Mouse (Mus musculus) T-cell, adult 2 months (primary cell): Measurements from ENCODE around the gene Hist2h3c1.
"Not testable (repeated sequence)": the region's sequence is repeated elsewhere in the genome, so short reads cannot be mapped to it uniquely, and the experiment has no call there.

Source experiments
- DNase-seq: peaks from one replicate; pipeline ENCODE4 v3.0.0; 2022; ENCODE audit warnings: low spot score

Gene Hist2h3c1

DNA sequence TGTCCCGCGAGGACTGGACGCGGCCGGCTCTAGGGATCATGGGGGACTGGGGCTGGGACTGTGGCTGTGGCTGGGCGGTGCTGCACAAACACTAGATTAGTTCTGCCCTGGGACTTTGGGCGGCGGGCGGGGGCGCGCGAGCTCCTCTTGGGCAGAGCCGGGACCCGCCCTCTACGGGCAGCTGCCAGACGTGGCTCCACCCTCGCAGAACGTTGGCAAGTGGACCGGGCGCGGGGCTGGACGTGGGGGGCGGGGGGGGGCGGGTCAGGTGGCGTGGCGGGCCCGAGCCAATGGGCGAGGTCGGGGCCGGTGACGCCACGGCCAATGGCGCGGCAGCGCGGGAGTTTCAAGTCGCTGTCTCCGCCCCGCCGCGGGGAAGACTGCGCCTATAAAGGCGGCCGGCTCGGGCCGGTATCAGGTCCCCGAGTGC, at the start of gene Hist2h3c1:
Hist2h3c1 (plus strand) TSS at position 259 of the 430 bp plus-strand sequence.
- not testable (repeated sequence) for DNase-seq

DNA sequence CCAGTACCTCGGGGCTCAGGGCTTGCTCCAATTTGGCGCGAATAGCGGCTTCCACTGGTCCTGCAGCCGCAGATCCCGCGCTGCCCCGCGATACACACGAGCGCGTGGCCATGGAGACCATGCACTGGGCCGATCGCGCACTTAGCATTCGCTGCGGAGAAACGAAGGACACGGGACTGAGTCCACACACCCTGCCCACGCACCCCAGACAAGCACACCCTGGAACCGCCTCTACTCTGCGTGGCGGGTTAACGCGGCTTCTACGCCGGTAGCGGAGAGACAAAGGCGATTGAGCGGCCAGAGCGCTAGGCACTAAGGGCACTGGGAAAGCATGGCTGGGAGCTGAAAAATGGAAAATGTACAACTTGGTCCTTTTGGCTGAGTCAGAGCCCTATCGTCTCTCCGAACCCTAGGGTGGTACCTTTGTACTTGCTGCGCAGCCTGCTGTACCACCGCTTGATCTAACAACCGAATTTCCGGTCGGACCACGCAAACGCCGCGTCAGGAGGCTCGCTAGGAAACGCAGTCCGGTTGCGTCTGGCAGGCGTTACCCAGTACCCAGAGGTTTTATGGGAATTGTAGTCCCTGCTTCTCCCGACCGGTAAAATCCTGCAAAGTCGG, 49.2 kb upstream of the Hist2h3c1 start:
- DNase-seq, result peak; percentile 92

DNA sequence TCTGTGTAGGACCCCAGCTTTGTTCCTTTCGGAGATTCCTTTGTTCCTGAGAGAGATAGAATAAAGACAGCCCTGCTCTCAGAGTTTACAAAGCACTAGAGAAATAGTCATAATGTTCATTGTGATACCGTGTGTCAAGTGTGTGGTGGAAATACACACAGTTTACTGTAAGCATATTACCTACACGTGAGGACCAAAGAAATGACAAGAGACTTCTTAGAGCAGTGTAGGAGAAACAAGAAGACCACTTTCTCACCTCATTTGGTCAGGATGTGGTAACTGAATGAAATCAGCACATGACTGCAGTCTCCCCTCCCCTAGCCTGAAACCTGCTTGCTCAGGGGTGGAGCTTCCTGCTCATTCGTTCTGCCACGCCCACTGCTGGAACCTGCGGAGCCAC, 48.3 kb upstream of the Hist2h3c1 start:
- DNase-seq, result peak; percentile 85

DNA sequence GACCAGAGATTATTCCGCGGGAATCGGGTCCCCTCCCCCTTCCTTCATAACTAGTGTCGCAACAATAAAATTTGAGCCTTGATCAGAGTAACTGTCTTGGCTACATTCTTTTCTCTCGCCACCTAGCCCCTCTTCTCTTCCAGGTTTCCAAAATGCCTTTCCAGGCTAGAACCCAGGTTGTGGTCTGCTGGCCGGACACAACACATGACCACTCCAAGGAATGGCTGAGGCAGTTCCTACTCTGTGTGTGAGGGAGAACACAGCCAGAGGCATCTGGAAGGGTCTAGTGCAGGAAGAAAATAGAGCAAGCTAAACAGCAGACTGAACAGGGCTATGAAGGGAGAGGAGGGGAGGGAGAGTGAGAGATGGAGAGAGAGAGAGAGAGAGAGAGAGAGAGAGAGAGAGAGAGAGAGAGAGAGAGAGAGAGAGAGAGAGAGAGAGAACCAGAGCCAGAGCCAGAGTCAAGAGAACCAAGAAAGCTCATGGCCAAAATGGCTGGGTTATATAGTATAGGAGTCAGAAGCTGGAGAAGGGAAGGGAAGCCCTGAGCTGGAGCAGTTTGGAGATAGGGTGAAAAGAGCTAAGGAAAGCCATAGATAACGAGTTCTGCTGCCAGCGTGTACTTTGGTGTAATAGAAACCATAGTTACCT, 47.8 kb upstream of the Hist2h3c1 start:
- not testable (repeated sequence) for DNase-seq

DNA sequence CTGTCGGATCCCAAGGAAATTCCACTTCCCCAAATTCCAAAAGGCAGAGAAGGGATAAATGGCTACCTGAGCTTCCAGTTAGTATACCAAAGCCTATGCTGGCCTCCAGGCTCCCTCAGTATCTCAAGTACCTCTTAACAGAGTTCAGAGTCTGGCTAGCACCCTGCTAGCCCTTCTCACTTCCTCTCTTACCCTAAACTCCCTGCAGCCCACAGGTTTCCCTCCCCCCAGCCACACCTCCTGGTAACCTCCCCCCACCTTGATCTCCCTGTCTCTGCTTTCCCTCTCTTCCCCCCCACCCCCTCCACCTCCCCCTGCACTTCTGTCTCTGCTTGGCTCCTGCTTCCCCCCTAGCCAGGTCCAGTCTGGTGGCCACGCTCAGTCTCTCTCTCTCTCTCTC, 46.8 kb upstream of the Hist2h3c1 start:
- no peak for DNase-seq

DNA sequence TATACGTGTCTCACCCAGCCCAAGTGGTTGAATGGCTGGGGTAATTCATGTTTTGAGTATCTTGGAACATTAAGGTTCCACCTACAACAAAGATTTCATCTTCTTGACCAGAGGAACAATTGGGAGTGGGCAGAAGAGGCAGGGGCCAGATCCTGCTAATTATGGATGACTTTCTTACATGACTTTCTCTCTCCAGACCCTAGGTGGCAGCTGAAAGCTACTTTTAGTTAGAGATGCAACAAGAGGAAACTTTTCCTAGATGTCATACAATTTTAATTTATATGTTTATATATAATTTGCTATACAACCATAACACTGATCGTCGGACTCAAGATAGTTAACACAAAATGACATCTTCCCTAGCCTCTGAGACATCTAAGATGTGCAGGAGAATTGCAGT, 38.7 kb upstream of the Hist2h3c1 start:
- no peak for DNase-seq

DNA sequence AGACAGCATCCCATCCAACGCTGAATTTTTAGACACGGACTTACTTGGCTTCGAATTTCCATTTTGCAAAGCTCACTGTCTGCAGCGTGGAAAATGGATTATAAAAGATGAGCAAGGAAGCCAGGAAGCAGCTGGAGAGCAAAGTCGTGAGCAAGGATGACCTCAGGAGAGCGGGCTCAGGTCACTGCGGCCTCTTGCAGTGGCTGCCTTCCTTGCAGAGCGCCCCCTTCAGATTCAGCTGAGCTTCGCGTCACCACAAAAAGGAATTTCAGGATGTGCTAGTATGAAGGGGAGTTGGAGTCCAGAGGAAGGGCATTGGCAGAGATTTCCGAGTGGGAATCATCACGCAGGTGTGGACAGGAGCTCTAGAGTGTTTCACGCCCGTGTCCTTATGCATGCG, 37.2 kb upstream of the Hist2h3c1 start:
- no peak for DNase-seq

DNA sequence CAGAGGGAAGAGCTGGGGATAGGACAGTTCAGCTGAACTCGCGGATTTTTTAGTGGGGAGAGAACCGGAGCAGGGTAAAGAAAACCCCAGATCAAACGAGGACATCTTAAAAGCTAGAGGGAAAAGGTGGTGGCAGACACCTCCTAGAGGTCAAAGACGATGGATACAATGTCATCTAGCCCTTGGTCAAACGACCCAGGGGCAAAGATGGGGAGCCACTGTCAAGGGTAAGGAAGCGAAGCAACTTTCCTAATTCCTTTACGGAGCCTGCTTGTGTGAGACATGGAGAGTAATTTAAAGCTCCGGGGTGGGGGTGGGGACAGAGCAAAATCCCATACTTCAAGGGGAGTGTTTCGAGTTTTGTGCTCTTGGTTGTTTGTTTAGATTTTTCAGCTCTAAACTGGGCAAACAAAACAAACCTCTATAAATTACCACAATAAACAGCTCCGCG, 27.3 kb upstream of the Hist2h3c1 start:
- DNase-seq, result peak; percentile 54

DNA sequence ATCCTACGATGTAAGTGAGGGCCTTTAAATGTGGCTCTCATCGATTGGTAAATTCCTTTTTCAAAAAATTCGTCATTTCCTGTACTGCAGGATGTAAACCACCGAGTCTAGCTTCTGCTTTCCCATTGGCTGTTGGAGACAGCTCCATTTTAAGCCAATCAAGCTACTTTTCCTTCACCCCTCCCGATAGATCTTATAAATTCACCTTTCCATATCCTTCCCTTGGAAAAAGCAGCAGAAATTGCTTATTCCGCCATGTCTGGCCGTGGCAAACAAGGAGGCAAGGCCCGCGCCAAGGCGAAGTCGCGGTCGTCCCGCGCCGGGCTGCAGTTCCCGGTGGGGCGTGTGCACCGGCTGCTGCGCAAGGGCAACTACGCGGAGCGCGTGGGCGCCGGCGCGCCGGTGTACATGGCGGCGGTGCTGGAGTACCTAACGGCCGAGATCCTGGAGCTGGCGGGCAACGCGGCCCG, 26.8 kb upstream of the Hist2h3c1 start, which contains the start of the genes Bola1 and Hist2h2ab:
Bola1 (minus strand) TSS at position 49 of the 470 bp plus-strand sequence.
Hist2h2ab (plus strand) TSS at position 205 of the 470 bp plus-strand sequence.
- peak; percentile 80 for DNase-seq

DNA sequence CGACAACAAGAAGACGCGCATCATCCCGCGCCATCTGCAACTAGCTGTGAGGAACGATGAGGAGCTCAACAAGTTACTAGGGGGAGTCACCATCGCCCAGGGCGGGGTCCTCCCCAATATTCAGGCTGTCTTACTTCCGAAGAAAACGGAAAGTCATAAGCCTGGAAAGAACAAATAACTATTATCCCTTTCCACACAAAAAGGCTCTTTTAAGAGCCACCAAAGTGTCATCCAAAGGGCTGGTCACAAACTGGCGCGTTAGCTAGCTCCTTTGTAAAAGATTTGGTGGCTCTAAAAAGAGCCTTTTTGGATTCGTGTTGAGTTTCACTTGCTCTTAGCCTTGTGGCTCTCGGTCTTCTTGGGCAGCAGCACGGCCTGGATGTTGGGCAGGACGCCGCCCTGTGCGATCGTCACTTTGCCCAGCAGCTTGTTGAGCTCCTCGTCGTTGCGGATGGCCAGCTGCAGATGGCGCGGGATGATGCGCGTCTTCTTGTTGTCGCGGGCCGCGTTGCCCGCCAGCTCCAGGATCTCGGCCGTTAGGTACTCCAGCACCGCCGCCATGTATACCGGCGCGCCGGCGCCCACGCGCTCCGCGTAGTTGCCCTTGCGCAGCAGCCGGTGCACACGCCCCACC, 26.2 kb upstream of the Hist2h3c1 start:
- DNase-seq, result not testable (repeated sequence)

DNA sequence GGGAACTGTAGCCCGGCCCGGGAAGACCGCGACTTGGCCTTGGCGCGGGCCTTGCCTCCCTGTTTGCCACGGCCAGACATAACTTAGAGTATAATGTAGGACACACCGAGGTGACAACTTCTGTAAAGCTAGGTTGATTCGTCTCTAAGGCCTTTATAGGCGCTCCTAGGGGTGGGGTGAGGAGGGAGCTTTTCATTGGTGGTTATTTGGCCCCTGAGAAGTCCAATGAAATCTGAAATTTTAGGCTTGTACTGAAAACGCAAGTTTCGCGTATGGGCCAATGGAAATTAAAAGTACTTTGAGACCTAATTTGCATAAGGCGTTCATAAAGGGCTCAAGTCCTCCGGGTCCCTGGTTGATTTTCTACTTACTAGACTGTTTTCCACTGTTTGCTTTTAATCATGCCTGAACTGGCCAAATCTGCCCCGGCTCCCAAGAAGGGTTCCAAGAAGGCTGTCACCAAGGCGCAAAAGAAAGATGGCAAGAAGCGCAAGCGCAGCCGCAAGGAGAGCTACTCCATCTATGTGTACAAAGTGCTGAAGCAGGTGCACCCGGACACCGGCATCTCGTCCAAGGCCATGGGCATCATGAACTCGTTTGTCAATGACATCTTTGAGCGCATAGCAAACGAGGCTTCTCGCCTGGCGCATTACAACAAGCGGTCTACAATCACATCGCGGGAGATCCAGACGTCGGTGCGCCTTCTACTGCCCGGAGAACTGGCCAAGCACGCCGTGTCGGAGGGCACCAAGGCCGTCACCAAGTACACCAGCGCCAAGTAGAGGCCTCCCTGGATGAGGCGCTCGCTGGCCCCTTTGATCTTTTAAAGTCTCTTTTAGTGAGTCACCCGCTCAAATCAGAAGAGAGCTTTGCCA, 25.5 kb upstream of the Hist2h3c1 start, which contains the start of the genes Hist2h2ac and Hist2h2be:
Hist2h2ac (minus strand) TSS at position 116 of the 875 bp plus-strand sequence.
Hist2h2be (plus strand) TSS at position 355 of the 875 bp plus-strand sequence.
- peak; percentile 85 for DNase-seq

DNA sequence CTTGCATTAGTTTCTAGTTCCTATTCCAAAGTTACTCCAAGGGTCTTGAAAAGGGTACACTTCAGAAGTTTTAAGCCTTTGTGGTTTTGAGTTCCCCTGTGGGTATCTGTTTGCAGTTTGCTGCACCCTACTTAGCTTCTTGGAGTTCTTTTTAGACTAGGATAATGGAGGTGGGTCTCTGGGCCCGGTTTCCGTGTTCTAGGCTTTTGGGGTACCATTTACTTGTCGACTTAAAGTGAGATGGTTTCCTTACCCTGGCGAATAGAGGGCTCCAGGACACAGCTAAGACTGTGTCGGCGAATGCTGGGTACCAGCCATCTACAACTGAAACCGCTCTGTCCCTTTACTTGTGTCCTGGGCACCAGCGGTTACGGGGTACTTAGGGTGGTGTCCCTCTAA, 24.8 kb upstream of the Hist2h3c1 start:
- no peak for DNase-seq

DNA sequence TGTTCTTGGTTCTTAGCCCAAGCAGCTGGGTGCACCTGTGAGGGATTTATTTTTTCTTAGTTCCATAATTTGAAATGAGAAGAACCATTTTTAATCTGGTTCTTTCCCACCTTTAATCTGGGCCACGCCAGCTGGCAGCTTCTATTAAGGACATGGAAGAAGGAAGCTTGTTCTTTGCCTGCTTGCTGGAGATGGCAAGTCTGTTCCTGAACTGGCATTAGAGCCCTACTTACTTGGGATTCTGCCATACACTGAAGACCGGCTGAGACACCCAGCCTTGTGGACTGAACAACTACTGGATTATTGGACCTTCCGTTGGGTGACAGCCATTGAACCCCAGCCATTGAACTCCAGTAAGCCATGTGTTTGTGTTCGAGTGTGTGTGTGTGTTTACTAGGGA, 23.7 kb upstream of the Hist2h3c1 start:
- no peak for DNase-seq

DNA sequence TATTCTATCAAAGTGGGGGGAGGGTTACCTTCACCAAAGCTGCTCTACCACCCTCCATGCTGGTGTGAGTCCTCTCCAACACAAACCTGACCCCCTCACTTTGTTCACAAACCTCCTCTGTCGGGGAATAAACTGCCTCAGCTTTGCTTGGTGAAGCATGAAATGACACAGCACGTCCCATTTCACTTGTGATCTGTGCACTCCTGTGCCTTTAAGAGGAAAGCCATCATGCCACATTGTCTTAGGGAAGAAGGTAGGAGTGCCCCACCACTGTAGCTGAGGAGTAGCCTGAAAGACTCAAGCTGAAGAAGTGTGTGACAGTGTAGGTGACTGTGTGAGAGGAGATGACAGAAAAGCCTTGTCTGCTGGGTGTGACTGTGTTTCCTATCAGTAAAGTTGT, 21.1 kb upstream of the Hist2h3c1 start:
- DNase-seq, result no peak

DNA sequence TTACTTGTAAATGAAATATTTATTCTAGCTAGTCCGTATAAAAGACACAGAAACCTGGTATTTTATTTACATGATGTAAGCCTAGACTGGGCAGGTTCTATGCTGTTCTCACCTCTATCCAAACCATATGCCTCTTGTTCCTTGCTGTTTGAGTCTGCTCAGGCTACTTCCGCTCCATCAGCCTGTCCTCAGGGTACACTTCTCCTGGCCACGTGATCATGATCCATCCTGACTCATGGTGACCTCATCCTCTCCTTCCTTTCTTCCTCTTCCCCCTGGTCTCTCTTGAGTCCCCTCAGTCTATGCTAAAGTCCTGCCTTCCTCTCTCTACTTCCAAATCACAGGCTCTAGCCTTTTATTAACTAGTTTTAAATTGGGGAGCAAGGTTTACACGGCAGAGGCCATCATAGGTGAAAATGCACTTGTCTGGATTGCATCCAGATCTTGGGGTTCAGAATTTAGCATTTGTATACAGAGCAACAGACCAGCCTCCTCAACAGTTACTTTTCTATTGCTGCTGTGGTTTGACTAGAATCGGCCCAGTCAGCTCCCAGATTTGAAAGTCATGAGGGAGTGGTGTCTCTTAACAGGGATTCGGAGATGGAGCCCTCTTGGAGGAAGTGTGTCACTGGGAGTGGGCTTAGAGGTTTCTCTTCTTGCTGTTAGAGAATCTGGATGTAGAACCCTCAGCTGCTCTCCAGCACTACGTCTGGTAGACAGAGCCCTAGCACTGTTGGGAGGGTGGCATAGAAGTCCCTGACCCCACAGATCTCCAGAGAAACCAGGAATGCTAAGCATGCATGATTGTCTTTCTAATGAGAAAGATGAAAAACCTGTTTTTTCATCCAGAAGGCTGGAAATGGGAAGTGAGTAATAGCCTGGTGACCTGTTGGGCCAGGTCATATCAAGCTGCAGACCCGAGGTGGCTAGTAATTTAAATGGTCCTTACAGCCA, 19.5 kb upstream of the Hist2h3c1 start:
- no peak for DNase-seq

DNA sequence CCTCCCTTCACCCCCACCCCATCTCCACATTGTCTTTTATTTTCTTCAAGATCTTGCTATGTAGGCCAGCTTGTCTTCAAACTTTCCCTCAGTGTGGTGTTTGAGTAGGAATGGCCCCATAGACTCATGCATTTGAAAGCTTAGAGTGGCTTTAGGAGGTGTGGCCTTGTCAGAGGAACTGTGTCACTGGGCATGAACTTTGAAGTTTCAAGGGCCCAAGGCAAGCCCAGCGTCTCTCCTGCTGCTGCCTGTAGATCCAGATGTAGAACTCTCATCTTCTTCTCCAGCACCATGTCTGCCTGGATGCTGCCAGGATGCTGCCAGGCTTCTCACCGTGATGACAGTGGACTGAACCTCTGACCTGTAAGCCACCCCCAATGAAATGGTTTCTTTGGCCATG, 17.7 kb upstream of the Hist2h3c1 start:
- DNase-seq, result no peak

DNA sequence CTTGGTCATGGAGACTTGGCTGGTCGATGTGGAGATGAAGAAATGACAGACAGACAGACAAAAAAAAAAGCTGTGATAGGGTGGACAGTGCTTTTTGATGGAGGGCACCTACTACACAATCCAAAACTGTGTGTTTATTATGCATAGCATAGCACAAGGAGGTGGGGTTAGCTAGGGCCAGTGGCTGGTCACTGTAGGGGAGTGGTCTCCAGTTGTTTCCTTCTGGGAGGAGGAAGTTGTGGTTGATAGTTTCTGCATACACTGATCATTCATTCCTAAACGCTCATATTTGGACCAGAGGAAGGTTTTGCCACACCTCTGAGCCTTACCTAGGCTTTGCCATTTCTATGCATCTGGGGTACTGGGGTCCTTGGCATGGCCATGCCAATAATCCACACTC, 16.1 kb upstream of the Hist2h3c1 start:
- DNase-seq, result no peak

DNA sequence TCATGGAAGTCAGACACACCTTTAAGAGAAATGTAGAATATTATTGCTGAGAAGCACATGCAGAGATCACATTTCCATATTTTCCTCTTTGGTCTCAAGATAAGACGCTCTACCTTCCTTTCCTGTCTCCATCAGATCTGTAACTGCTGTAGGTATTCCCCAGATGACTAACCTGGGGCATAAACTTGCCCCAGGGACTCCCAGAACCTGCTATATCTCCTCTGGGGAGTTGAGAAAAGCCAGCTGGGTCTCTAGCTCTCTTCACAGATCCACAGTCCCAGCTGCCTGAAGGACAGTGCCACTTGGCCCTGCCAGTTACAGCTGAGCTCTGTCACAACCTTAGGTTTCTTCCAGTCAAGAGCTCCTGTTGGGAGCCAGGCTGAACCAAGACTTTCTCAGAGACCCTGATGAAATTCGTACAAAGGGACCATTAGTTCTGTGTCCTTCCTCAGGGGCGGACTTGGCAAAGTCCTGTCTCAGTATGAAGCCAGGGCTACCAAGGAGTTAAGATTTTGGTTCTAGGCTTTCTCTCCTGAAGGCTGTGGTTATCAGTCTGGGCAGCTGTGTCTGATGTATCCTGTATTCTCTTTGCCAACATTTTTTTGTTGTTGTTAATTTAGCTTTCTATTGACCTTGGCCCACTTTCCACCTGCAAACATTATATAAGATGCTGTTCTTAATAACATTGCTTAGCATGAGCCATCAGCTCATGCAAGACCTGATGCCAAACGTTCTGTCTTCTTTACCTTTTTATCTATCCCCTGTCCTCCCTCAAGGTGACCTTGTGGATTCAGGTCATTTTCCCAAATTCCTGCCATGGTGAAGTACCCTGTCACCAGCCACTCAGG, 15.4 kb upstream of the Hist2h3c1 start:
- no peak for DNase-seq

DNA sequence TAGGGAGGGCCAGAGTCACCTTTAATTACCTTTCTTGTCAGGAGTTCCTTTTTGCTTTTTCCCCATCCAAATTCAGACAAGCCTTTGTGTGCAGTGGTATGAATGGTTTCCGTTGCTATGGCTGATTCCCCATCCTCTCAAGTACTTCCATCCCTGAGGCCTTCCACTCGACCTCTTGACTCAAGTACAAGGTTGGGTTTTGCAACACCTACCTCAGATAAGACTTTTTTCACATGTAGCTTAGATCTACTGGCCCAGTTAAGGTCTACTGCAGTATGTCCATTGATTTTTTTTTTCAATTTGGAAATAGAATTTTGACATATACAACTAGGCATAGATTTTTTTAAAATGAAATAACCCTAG, 14.7 kb upstream of the Hist2h3c1 start:
- no peak for DNase-seq

DNA sequence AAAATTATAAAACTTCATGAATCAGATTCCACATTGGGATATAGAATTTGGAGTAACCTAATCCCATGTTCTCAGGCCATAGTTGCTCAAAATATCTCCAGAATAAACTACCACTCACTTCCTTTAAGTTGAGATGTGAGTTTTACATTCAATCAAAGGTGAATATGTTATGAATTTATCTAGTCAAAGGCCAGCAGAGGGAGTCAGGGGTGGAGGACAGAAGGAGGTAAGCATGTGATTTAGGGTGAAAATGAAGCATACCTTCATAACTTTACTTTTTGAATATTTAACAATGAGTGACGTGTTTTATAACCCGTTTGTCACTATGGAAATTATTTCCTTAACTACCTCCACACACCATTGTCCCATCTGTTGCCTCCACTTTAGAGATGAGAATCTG, 11.6 kb upstream of the Hist2h3c1 start:
- peak; percentile 27 for DNase-seq
